Mouse (Mus musculus) neural tube, embryonic 15.5 days (tissue): Measurements from ENCODE around the gene Xpnpep1. TPM values are rescaled to one million over a fixed set of nuclear protein-coding genes. Genes with fewer than 3 reads are reported as not detected.

Source experiments
- ATAC-seq: fragments of 200-750 bp; cut with Nextera tagmentation; 2 replicates; pipeline ENCODE4 v1.8.0; 2017; ENCODE audit warnings: mild to moderate bottlenecking, moderate TSS enrichment, moderate library complexity; ENCODE audit not compliant: low FRiP score
- H3K27ac ChIP-seq: fragments of 300-500 bp; sonication (generic); replicated peaks from 2 replicates; pipeline ENCODE4 v1.5.1; 2015; ENCODE audit warnings: mild to moderate bottlenecking, inconsistent platforms
- H3K27me3 ChIP-seq: fragments of 300-500 bp; sonication (generic); replicated peaks from 2 replicates; pipeline ENCODE4 v1.6.1; 2015; ENCODE audit warnings: inconsistent platforms
- H3K36me3 ChIP-seq: fragments of 300-500 bp; sonication (generic); 2 replicates; pipeline ENCODE4 v1.6.1; 2015; ENCODE audit warnings: inconsistent platforms
- H3K4me1 ChIP-seq: fragments of 300-500 bp; sonication (generic); 2 replicates; pipeline ENCODE4 v1.6.1; 2015; ENCODE audit warnings: inconsistent platforms
- H3K4me2 ChIP-seq: fragments of 300-500 bp; sonication (generic); 2 replicates; pipeline ENCODE4 v1.6.1; 2015; ENCODE audit warnings: inconsistent platforms, mild to moderate bottlenecking, moderate library complexity
- H3K4me3 ChIP-seq: fragments of 300-500 bp; sonication (generic); replicated peaks from 2 replicates; pipeline ENCODE4 v1.5.1; 2015; ENCODE audit warnings: mild to moderate bottlenecking, inconsistent platforms
- H3K9ac ChIP-seq: fragments of 300-500 bp; sonication (generic); replicated peaks from 2 replicates; pipeline ENCODE4 v1.6.1; 2015; ENCODE audit warnings: mild to moderate bottlenecking, inconsistent platforms
- H3K9me3 ChIP-seq: fragments of 300-500 bp; sonication (generic); replicated peaks from 2 replicates; pipeline ENCODE4 v1.6.1; 2016; ENCODE audit warnings: inconsistent platforms
- WGBS: fragments of 180-500 bp; shearing (Covaris S2); methylation state at CpG from one replicate; pipeline ENCODE4 v1.1.7; 2015; ENCODE audit warnings: mixed read lengths; 5-methylcytosine and 5-hydroxymethylcytosine counted together
- microRNA-seq: library from miRNA; unstranded; fragments of <30 nt; microRNA quantifications from one replicate; pipeline ENCODE4, GENCODE M21; 2017
- polyA plus RNA-seq: library from polyadenylated mRNA; unstranded; fragments of >200 nt; fragmentation: Nextera tagmentation; extraction: Ambion mirVana; gene quantifications from 2 replicates; pipeline ENCODE4 v1.2.1, GENCODE M21; 2015

The Xpnpep1 gene
- polyA plus RNA-seq, 1 experiment from 2014 or later: 117 TPM

DNA sequence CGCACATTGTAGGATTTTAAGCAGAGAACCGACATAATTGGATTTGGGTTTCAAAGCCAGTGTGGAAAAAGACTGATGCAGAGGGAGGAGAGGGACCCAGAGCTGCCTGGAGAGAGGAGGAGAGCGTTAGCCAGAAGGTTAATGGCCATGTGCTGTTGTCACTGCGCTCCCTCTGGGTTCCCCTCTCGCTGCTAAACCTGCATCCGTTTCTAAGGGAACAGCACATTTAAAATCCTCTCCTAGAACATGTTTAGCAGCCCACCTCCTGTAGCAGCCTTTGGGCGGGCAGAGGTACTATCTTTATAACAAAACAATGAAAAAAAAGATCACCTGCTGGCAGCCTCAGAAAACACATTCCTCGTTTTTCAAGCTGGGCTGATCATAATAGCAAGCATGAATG is 73.7 kb downstream of the Xpnpep1 start:
- no peak overlapping the region for H3K27ac ChIP-seq
- H3K4me3 ChIP-seq: no peak overlapping the region
- H3K4me1 ChIP-seq: no peaks in the 10 kb centered on the region
- no peaks in the 10 kb centered on the region for H3K36me3 ChIP-seq
- H3K27me3 ChIP-seq: no peaks in the 10 kb centered on the region
- H3K9ac ChIP-seq: no peak overlapping the region
- H3K9me3 ChIP-seq: no peaks in the 10 kb centered on the region
- H3K4me2 ChIP-seq: no peak overlapping the region
- ATAC-seq: no peak
- 41% methylated on average over 8 of the region's 8 CpGs for WGBS

DNA sequence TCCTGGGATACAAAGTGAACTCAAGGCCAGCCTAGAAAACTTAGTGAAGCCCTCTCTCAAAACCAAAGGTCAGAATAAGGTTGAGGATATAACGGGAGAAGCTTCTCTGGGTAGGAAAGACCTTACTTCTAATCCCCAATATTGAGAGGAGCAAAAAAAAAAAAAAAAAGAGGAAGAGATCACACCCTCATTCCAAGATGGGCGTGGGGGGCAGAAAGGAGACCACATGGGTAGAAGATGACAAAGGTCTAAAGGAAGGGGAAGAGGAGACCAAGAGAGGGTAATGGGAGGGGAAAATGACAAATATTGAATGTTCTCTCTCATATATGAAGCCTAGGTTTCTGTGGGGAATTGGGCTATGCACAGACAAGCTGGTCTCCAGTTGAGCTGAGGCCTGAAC is 77.3 kb downstream of the Xpnpep1 start:
- H3K9me3 ChIP-seq: no peaks in the 10 kb centered on the region
- no peak overlapping the region for H3K9ac ChIP-seq
- no peaks in the 10 kb centered on the region for H3K4me1 ChIP-seq
- H3K4me2 ChIP-seq: no peak overlapping the region
- no peak overlapping the region for H3K27ac ChIP-seq
- ATAC-seq: no peak
- 94% methylated on average over 2 of the region's 2 CpGs for WGBS
- H3K4me3 ChIP-seq: no peak overlapping the region
- H3K36me3 ChIP-seq: no peaks in the 10 kb centered on the region
- H3K27me3 ChIP-seq: no peaks in the 10 kb centered on the region

DNA sequence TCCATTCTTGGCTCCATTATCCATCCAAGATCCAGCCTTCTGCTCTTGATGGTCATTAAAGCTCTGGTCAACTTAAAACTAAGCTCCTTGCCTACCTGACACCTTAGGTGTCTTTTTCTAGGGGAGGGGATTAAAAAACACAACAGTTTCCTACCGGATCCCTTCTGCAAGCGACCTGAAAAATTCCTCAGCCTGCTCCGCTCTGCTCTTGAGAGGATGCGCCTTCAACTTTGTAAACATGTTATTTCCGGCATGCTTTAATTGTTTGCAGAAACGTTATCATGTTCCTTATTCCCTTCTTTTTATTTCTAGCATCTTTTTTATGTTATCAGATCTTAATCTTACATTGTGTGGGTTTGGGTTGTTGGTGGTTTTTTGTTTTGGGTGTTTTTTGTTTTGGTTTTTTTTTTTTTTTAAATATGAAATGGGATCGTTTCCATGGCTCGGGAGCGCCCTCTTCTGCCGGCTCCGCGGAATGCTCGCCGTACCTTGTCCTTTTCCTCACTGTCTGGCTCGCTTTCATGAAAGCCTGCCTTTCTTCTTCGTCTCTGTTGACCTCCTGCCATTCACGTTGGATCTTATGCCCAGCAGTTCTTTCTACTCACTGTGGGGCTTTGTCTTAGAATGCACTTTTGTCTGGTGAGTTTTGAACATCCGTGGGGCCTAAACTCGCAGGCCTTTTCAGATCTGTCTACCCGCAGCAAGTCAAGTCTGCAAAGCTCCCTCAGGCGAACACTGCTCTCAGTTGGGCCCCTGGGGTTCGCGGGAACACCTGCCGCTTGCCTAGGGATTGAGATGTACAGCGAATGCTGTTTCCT is 117.1 kb downstream of the Xpnpep1 start:
- H3K9ac ChIP-seq: peak overlapping the region; percentile 37; the same call in 1 of the 2 replicates
- peak overlapping the region; percentile 15; the same call in 1 of the 2 replicates for H3K4me3 ChIP-seq
- 0 out of 2 replicates have a peak overlapping the region, but pooled peaks have one; percentile 37 for H3K27ac ChIP-seq
- no peaks in the 10 kb centered on the region for H3K27me3 ChIP-seq
- H3K4me1 ChIP-seq: peaks cover 9% of the 10 kb centered on the region; the same call in 1 of the 2 replicates
- 14% methylated on average over 25 of the region's 25 CpGs for WGBS
- peak; percentile 53; the same call in 1 of the 2 replicates for ATAC-seq
- H3K9me3 ChIP-seq: no peaks in the 10 kb centered on the region
- peak overlapping the region; percentile 52 for H3K4me2 ChIP-seq
- no peaks in the 10 kb centered on the region for H3K36me3 ChIP-seq

DNA sequence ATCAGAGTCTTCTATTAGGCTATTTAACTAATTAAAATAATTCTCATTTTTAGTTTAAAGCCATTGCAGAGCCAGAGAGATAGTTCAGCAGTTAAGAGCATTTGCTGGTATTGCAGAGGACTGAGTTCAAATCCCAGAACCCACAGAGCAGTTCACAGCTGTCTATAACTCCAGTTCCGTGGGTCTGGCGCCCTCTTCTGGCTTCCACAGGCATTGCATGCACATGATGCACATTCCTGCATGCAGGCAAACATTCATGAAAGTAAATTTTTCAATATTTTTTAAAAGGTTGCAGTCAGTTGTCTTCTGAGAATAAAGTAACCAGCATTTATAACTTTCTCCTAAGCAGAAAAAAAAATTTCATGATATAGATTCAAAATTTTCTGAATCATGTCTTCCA is 135.8 kb downstream of the Xpnpep1 start:
- Histone ChIP-seq H3K4me3 (no peak overlapping the region), H3K9ac (no peak overlapping the region), H3K27me3 (no peaks in the 10 kb centered on the region), H3K36me3 (no peaks in the 10 kb centered on the region), H3K9me3 (no peaks in the 10 kb centered on the region), H3K4me2 (no peak overlapping the region), H3K27ac (no peak overlapping the region), H3K4me1 (no peaks in the 10 kb centered on the region)
- ATAC-seq: no peak
- WGBS: 32% methylated on average over 2 of the region's 2 CpGs

DNA sequence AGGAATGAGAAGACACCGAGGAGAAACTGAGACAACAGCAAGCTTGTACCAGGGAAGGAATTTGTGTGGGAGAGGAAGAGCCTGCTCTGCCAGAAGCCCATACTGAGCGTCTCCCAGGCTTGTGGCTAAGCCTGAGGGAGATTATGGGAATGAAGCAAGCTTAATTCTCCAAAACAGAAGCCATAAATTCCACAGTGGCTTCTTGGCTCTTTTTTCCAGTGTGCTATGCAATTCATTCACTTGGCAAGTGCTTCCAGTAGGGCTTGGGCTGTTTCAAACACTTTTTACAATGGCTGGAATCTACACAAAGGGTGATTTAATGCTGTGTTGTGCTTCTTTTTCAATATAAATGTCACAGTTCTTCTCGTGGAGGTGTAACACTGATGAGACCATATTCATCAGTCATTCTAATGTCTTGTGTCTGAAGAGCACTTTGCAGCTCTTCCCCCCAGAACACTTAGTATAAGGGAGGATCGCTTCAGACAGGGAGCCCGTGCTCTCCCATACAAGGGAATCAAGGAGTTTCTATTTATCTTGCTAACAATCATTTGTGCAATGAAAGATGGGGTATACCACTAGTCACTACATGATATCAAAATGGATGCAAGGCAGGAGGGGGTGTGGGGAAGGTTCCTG is 148.1 kb downstream of the Xpnpep1 start:
- no peaks in the 10 kb centered on the region for H3K9me3 ChIP-seq
- H3K4me2 ChIP-seq: no peak overlapping the region
- H3K4me3 ChIP-seq: no peak overlapping the region
- H3K36me3 ChIP-seq: no peaks in the 10 kb centered on the region
- ATAC-seq: peak; percentile 66; the same call in 1 of the 2 replicates
- H3K9ac ChIP-seq: no peak overlapping the region
- H3K27ac ChIP-seq: no peak overlapping the region
- WGBS: 17% methylated on average over 5 of the region's 5 CpGs
- H3K27me3 ChIP-seq: no peaks in the 10 kb centered on the region
- no peaks in the 10 kb centered on the region for H3K4me1 ChIP-seq

Small RNA genes lying within 50 kb of the gene (microRNA-seq; reads per million reads assigned to microRNA genes)
- not detected for gene Mir6407

Other genes with a start within 250 kb of the Xpnpep1 start
- 40.2 and 50.1 TPM in 2 replicates for gene Add3, start 100.2 kb upstream of the Xpnpep1 start, polyA plus RNA-seq